ENCODE assay signal across 8 mouse cellular contexts in genomic region chr11:69098762-69099091, GRCm38 (mm10). TPM values are rescaled to one million over a fixed set of nuclear protein-coding genes. Genes with fewer than 3 reads are reported as not detected.
DNase-seq lines count a peak whose midpoint lies in the region; ATAC-seq and TF ChIP-seq lines count a peak whose summit lies in the region.

No protein-coding gene starts in this region.

- no peak for TF ChIP-seq CTCF in intestine, postnatal 0 days (IDR thresholded peaks at IDR 0.05; ENCODE audit: low read depth)

- intact Hi-C loops in gastrocnemius, postnatal 36 days (cut with DNase I) = loop anchor here (10.0 kb wide), 2 partner anchors 316 to 886 kb away; partner anchors contain the start of genes Ctdnep1, Elp5 and Kdm6b
- intact Hi-C loops in left cerebral cortex, postnatal 4 days (cut with DNase I) = no loop called here

- H3K27me3 ChIP-seq in intestine, postnatal 0 days (replicated peaks; ENCODE audit: control insufficient read depth, insufficient read depth, low read length) = no peaks in the 10 kb centered on the region
- 0 out of 2 replicates have a peak, but pooled peaks cover 2% of the 10 kb centered on the region for H3K27me3 ChIP-seq in midbrain, embryonic 11.5 days (ENCODE audit: control insufficient read depth, insufficient read depth, low read length)

- WGBS in intestine, postnatal 0 days = 1% methylated on average over 19 of the region's 19 CpGs
- WGBS in midbrain, embryonic 11.5 days = under 1% methylated on average over 19 of the region's 19 CpGs

- H3K4me3 ChIP-seq in intestine, postnatal 0 days (ENCODE audit: low read depth, low read length) = peak overlapping the region; percentile 56
- H3K4me3 ChIP-seq in midbrain, embryonic 11.5 days (ENCODE audit: low read depth, low read length) = peak overlapping the region; percentile 50

- H3K9me3 ChIP-seq in intestine, postnatal 0 days (ENCODE audit: control insufficient read depth) = no peaks in the 10 kb centered on the region
- H3K9me3 ChIP-seq in midbrain, embryonic 11.5 days (ENCODE audit: control insufficient read depth, low read length) = no peaks in the 10 kb centered on the region

- peak; percentile 99 for DNase-seq in adrenal gland, adult 2 months
- peak; percentile 86 for DNase-seq in embryo, embryonic 11.5 days (ENCODE audit: low read depth, low spot score)
- DNase-seq in gastrocnemius, postnatal 36 days = peak; percentile 97 to 99
- peak; percentile 96 for DNase-seq in left cerebral cortex, postnatal 4 days
- DNase-seq in midbrain, embryonic 11.5 days (ENCODE audit: low spot score, missing footprints) = peak; percentile 97
- DNase-seq in right cerebral cortex, postnatal 4 days = peak; percentile 87
- DNase-seq in yolk sac, embryonic 10.5 days (ENCODE audit: low spot score) = peak; percentile 94

- peaks cover 36% of the 10 kb centered on the region for H3K36me3 ChIP-seq in intestine, postnatal 0 days (ENCODE audit: control insufficient read depth, insufficient read depth)
- no peaks in the 10 kb centered on the region; the same call in 1 of the 2 replicates for H3K36me3 ChIP-seq in midbrain, embryonic 11.5 days (ENCODE audit: control insufficient read depth, insufficient read depth, low read length)

- H3K4me2 ChIP-seq in intestine, postnatal 0 days (replicated peaks; ENCODE audit: low read depth) = peak overlapping the region; percentile 85
- peak overlapping the region; percentile 95 for H3K4me2 ChIP-seq in midbrain, embryonic 11.5 days

- peak overlapping the region; percentile 84 for H3K9ac ChIP-seq in intestine, postnatal 0 days (ENCODE audit: low read depth, low read length)
- H3K9ac ChIP-seq in midbrain, embryonic 11.5 days (ENCODE audit: low read length) = peak overlapping the region; percentile 69

- peaks cover 11% of the 10 kb centered on the region; the same call in 1 of the 2 replicates for H3K4me1 ChIP-seq in intestine, postnatal 0 days (replicated peaks; ENCODE audit: control insufficient read depth, insufficient read depth, low read length)
- peaks cover 50% of the 10 kb centered on the region for H3K4me1 ChIP-seq in midbrain, embryonic 11.5 days (ENCODE audit: control insufficient read depth, insufficient read depth, low read length)

- peak; percentile 35 for ATAC-seq in intestine, postnatal 0 days
- peak; percentile 66 for ATAC-seq in midbrain, embryonic 11.5 days (ENCODE audit: low FRiP score)

- H3K27ac ChIP-seq in intestine, postnatal 0 days (ENCODE audit: low read depth, low read length) = peak overlapping the region; percentile 99
- 0 out of 2 replicates have a peak overlapping the region, but pooled peaks have one; percentile 3 for H3K27ac ChIP-seq in midbrain, embryonic 11.5 days (ENCODE audit: low read depth, low read length)

RNA-seq across cellular contexts. Expression of gene Per1, which starts 3.7 kb away (rescaled TPM):
- 10 to 100 TPM; 55.0 to 75.9 TPM for total RNA-seq in adrenal gland, adult 2 months (2021)
- 41.3 and 76.1 TPM in 2 replicates for polyA plus RNA-seq in adrenal gland, adult 2 months (2012; rRNA removed)
- total RNA-seq in gastrocnemius, postnatal 36 days (2021) = 10 to 100 TPM; 60.9 to 89.0 TPM
- 7.2 and 11.3 TPM in 2 replicates for polyA plus RNA-seq in intestine, postnatal 0 days (2015; fragmentation: Nextera tagmentation; extraction: Ambion mirVana)
- 10 to 100 TPM; 52.8 to 58.0 TPM for total RNA-seq in left cerebral cortex, postnatal 4 days (2021)
- 6.0 and 7.3 TPM in 2 replicates for polyA plus RNA-seq in midbrain, embryonic 11.5 days (2014; fragmentation: Nextera tagmentation; extraction: Ambion mirVana)

RNA-seq across cellular contexts. Expression of gene Vamp2, which starts 10.4 kb away (rescaled TPM):
- total RNA-seq in adrenal gland, adult 2 months (2021) = 100 to 1,000 TPM; 104 to 130 TPM
- polyA plus RNA-seq in adrenal gland, adult 2 months (2012; rRNA removed) = 425 and 479 TPM in 2 replicates
- 10 to 100 TPM; 26.7 to 38.1 TPM for total RNA-seq in gastrocnemius, postnatal 36 days (2021)
- 45.3 and 50.3 TPM in 2 replicates for polyA plus RNA-seq in intestine, postnatal 0 days (2015; fragmentation: Nextera tagmentation; extraction: Ambion mirVana)
- total RNA-seq in left cerebral cortex, postnatal 4 days (2021) = 100 to 1,000 TPM; 579 to 594 TPM
- polyA plus RNA-seq in midbrain, embryonic 11.5 days (2014; fragmentation: Nextera tagmentation; extraction: Ambion mirVana) = 72.4 and 73.5 TPM in 2 replicates

RNA-seq across cellular contexts. Expression of gene Hes7, which starts 21.5 kb away (rescaled TPM):
- total RNA-seq in adrenal gland, adult 2 months (2021) = not detected
- polyA plus RNA-seq in adrenal gland, adult 2 months (2012; rRNA removed) = 1.3 and 1.6 TPM in 2 replicates
- not detected for total RNA-seq in gastrocnemius, postnatal 36 days (2021)
- polyA plus RNA-seq in intestine, postnatal 0 days (2015; fragmentation: Nextera tagmentation; extraction: Ambion mirVana) = 0.21 and 0.37 TPM in 2 replicates
- total RNA-seq in left cerebral cortex, postnatal 4 days (2021) = 1 to 10 TPM; 2.3 to 2.6 TPM
- 0.17 and 0.33 TPM in 2 replicates for polyA plus RNA-seq in midbrain, embryonic 11.5 days (2014; fragmentation: Nextera tagmentation; extraction: Ambion mirVana)

RNA-seq across cellular contexts. Expression of gene 9130213A22Rik, which starts 23.7 kb away (rescaled TPM):
- total RNA-seq in adrenal gland, adult 2 months (2021) = under 1 TPM; 0.59 to 0.78 TPM
- 2.3 and 3.0 TPM in 2 replicates for polyA plus RNA-seq in adrenal gland, adult 2 months (2012; rRNA removed)
- not detected for total RNA-seq in gastrocnemius, postnatal 36 days (2021)
- 0.12 and 0.37 TPM in 2 replicates for polyA plus RNA-seq in intestine, postnatal 0 days (2015; fragmentation: Nextera tagmentation; extraction: Ambion mirVana)
- total RNA-seq in left cerebral cortex, postnatal 4 days (2021) = 1 to 10 TPM; 1.2 to 1.7 TPM
- polyA plus RNA-seq in midbrain, embryonic 11.5 days (2014; fragmentation: Nextera tagmentation; extraction: Ambion mirVana) = 0.11 TPM in 1 of 2 replicates, not detected in the other

RNA-seq across cellular contexts. Expression of gene Aloxe3, which starts 27.0 kb away (rescaled TPM):
- total RNA-seq in adrenal gland, adult 2 months (2021) = 1 to 10 TPM in 1 of 2 experiments, under 1 TPM in 1; 0.79 to 1.0 TPM
- polyA plus RNA-seq in adrenal gland, adult 2 months (2012; rRNA removed) = 1.4 and 2.5 TPM in 2 replicates
- not detected for total RNA-seq in gastrocnemius, postnatal 36 days (2021)
- 0.31 and 0.82 TPM in 2 replicates for polyA plus RNA-seq in intestine, postnatal 0 days (2015; fragmentation: Nextera tagmentation; extraction: Ambion mirVana)
- total RNA-seq in left cerebral cortex, postnatal 4 days (2021) = 10 to 100 TPM; 10.8 to 13.1 TPM
- 0.15 and 0.74 TPM in 2 replicates for polyA plus RNA-seq in midbrain, embryonic 11.5 days (2014; fragmentation: Nextera tagmentation; extraction: Ambion mirVana)

Comparison
In these comparisons a context has a peak if more than half of its experiments do, and no peak if none do; other contexts are left out.
1. Peak in every context shown above with its lines: DNase-seq, ATAC-seq, H3K4me3 ChIP-seq and H3K27ac ChIP-seq.
2. RNA of gene Vamp2, which starts 10.4 kb away (total RNA-seq): 579 to 594 TPM in left cerebral cortex, postnatal 4 days; 104 to 130 TPM in adrenal gland, adult 2 months and 26.7 to 38.1 TPM in gastrocnemius, postnatal 36 days; every median in the first group is over 4 times any median in the second.